Mouse (Mus musculus) stomach, embryonic 16.5 days (tissue): ENCODE measurements around the gene 1700020A23Rik. TPM values are rescaled to one million over a fixed set of nuclear protein-coding genes. Genes with fewer than 3 reads are reported as not detected.
A peak's percentile ranks its signal among the peaks of the same experiment; 100 is the strongest.

Experiments
- ATAC-seq: fragments of 200-750 bp; cut with Nextera tagmentation; 2 replicates; pipeline ENCODE4 v1.8.0; 2017; ENCODE audit warnings: moderate number of reproducible peaks, moderate TSS enrichment; ENCODE audit not compliant: insufficient read depth, low FRiP score
- H3K27ac ChIP-seq: fragments of 300-500 bp; sonication (generic); 2 replicates; pipeline ENCODE4 v1.5.1; 2014; ENCODE audit warnings: low read length
- H3K27me3 ChIP-seq: fragments of 300-500 bp; sonication (generic); 2 replicates; pipeline ENCODE4 v1.6.1; 2014; ENCODE audit warnings: low read length, control low read depth, mixed read lengths; ENCODE audit not compliant: control insufficient read depth, insufficient read depth
- H3K36me3 ChIP-seq: fragments of 300-500 bp; sonication (generic); 2 replicates; pipeline ENCODE4 v1.6.1; 2014; ENCODE audit warnings: low read length; ENCODE audit not compliant: control insufficient read depth, insufficient read depth
- H3K4me1 ChIP-seq: fragments of 300-500 bp; sonication (generic); 2 replicates; pipeline ENCODE4 v1.6.1; 2014; ENCODE audit warnings: low read length, control low read depth, mixed read lengths; ENCODE audit not compliant: control insufficient read depth, insufficient read depth
- H3K4me2 ChIP-seq: fragments of 300-500 bp; sonication (generic); 2 replicates; pipeline ENCODE4 v1.6.1; 2014; ENCODE audit warnings: low read depth, low read length, mixed read lengths
- H3K4me3 ChIP-seq: fragments of 300-500 bp; sonication (generic); replicated peaks from 2 replicates; pipeline ENCODE4 v1.5.1; 2014; ENCODE audit warnings: mild to moderate bottlenecking, low read length
- H3K9ac ChIP-seq: fragments of 300-500 bp; sonication (generic); 2 replicates; pipeline ENCODE4 v1.6.1; 2014; ENCODE audit warnings: low read length
- H3K9me3 ChIP-seq: fragments of 300-500 bp; sonication (generic); replicated peaks from 2 replicates; pipeline ENCODE4 v1.6.1; 2016; ENCODE audit warnings: low read length, control low read depth; ENCODE audit not compliant: control insufficient read depth
- WGBS: fragments of 180-500 bp; shearing (Covaris S2); extraction: QIAGEN DNeasy Blood & Tissue Kit; methylation state at CpG from one replicate; pipeline ENCODE4 v1.1.7; 2014; 5-methylcytosine and 5-hydroxymethylcytosine counted together
- polyA plus RNA-seq: library from polyadenylated mRNA; unstranded; fragments of >200 nt; fragmentation: Nextera tagmentation; extraction: Ambion mirVana; gene quantifications from 2 replicates; pipeline ENCODE4 v1.2.1, GENCODE M21; 2015

The 1700020A23Rik gene
- polyA plus RNA-seq, 1 experiment from 2014 or later, result not detected

- H3K4me1 ChIP-seq, result no peaks in the 10 kb centered on the region
- H3K9ac ChIP-seq, result no peak overlapping the region
- WGBS, result 60% methylated on average over 6 of the region's 6 CpGs
- H3K4me3 ChIP-seq, result no peak overlapping the region
- no peaks in the 10 kb centered on the region for H3K27me3 ChIP-seq
- no peak overlapping the region for H3K27ac ChIP-seq
- no peaks in the 10 kb centered on the region for H3K9me3 ChIP-seq
- ATAC-seq, result no peak
- no peak overlapping the region for H3K4me2 ChIP-seq
- no peaks in the 10 kb centered on the region for H3K36me3 ChIP-seq
Observed at GRCm38 (mm10) chr2:130383895-130384294, 21.2 kb upstream of the 1700020A23Rik start.

DNA sequence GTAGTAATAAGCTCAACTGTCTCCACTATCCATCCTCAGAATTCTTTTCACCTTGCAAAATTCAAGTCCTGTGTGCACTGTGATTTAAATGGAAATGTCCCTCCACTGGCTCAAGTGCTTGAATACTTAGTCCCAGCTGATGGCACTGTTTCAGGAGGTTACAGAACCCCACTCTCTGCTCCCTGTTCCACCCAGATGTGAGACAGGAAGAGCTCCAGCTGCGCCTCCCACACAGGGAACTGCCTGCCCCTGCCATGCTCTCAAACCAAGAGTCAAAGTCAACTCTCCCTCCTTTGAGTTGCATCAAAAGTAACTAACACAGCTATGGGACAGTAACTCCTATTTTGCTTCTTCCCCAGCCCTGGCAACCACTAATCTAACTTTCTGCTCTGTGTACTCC, 18.8 kb upstream of the 1700020A23Rik start:
- no peaks in the 10 kb centered on the region for H3K36me3 ChIP-seq
- no peak for ATAC-seq
- no peaks in the 10 kb centered on the region for H3K9me3 ChIP-seq
- no peak overlapping the region for H3K4me3 ChIP-seq
- 43% methylated on average over 1 of the region's 1 CpGs for WGBS
- no peaks in the 10 kb centered on the region for H3K27me3 ChIP-seq
- H3K4me2 ChIP-seq, result no peak overlapping the region
- H3K9ac ChIP-seq, result no peak overlapping the region
- no peak overlapping the region for H3K27ac ChIP-seq
- no peaks in the 10 kb centered on the region for H3K4me1 ChIP-seq

- H3K4me3 ChIP-seq, result no peak overlapping the region
- WGBS, result 87% methylated on average over 2 of the region's 2 CpGs
- no peaks in the 10 kb centered on the region for H3K4me1 ChIP-seq
- no peaks in the 10 kb centered on the region for H3K36me3 ChIP-seq
- H3K27ac ChIP-seq, result no peak overlapping the region
- no peak overlapping the region for H3K4me2 ChIP-seq
- no peaks in the 10 kb centered on the region for H3K9me3 ChIP-seq
- no peak overlapping the region for H3K9ac ChIP-seq
- no peak for ATAC-seq
- no peaks in the 10 kb centered on the region for H3K27me3 ChIP-seq
Observed at GRCm38 (mm10) chr2:130388796-130389195, 16.3 kb upstream of the 1700020A23Rik start.

DNA sequence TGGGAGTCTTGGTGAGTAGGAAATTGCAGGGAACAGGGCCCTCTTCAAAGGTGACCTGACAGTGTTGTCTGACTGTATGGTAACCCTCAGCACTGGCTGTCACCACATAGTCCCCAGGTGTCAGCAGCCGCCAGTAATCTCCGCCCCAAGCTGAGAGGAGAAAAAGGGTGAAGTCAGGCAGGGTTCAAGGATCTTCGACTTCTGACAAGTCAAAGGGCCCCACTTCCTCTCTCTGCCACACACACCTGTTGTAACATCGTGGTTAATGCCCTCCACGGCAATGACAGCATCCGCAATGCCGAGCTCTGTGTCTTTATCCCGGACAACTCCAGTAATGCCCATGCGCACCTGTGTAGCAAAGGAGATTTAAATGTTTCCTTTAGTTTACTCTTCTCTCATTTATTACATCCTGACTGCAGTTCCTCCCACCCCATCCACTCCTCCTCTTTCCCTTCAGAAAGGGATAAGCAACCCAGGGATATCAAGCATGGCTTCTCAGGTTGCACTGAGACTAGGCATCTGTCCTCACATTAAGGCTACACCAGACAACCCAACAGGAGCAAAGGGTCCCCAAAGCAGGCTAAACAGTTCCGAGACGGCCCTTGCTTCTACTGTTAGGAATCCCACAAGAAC, 13.9 kb upstream of the 1700020A23Rik start:
- H3K36me3 ChIP-seq, result no peaks in the 10 kb centered on the region
- H3K27ac ChIP-seq, result no peak overlapping the region
- WGBS, result 76% methylated on average over 11 of the region's 11 CpGs
- no peak overlapping the region for H3K9ac ChIP-seq
- H3K4me1 ChIP-seq, result no peaks in the 10 kb centered on the region
- no peaks in the 10 kb centered on the region for H3K27me3 ChIP-seq
- no peak overlapping the region for H3K4me3 ChIP-seq
- H3K9me3 ChIP-seq, result no peaks in the 10 kb centered on the region
- ATAC-seq, result no peak
- H3K4me2 ChIP-seq, result no peak overlapping the region

DNA sequence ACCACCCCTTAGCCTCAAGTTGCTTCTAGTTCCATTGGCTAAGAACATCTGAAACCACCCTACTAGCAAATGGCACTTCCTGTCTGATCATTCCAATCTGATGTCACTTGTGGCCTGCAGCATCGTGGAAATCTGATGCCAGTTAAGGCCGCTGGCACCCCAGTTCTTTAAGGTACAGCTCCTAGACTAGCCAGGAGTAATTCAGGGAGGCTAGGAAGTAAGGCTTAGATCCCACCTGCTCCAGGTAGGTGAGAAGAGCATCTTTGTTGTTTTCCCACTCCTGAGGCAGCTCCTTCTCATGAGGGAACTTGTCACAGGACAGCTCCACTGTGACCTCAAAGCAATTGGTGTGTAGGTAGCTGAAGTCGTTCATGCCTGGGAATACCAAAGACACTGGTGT, 12.2 kb upstream of the 1700020A23Rik start:
- WGBS, result 83% methylated on average over 3 of the region's 3 CpGs
- peaks cover 15% of the 10 kb centered on the region for H3K4me1 ChIP-seq

DNA sequence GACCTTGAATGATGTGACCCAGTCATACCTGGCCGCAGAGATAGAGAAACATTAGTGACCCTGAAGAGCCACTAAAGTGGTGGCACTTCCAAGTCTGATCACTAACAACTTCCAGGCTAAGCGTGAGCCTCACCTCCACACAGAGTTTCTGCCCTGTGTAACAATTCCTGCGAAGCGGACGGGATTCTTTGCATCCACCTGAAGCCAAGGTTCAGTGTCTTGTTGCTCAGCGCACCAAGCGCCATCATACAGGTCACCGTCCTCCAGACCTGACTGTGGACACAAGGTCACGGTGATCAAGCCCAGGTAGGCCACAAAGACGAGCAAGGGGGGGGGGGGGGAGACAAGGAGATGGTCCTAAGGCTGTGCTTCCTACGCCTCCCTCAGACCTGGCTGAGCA, 9.4 kb upstream of the 1700020A23Rik start:
- Histone ChIP-seq H3K9ac (no peak overlapping the region), H3K27ac (no peak overlapping the region), H3K9me3 (no peaks in the 10 kb centered on the region), H3K4me1 (peaks cover 19% of the 10 kb centered on the region), H3K27me3 (no peaks in the 10 kb centered on the region), H3K36me3 (no peaks in the 10 kb centered on the region), H3K4me2 (no peak overlapping the region), H3K4me3 (no peak overlapping the region)
- no peak for ATAC-seq
- 92% methylated on average over 11 of the region's 11 CpGs for WGBS

More for the DNA sequence above, 12.2 kb upstream of the 1700020A23Rik start:
- Histone ChIP-seq H3K27ac (no peak overlapping the region), H3K9me3 (no peaks in the 10 kb centered on the region), H3K4me2 (no peak overlapping the region), H3K36me3 (no peaks in the 10 kb centered on the region), H3K27me3 (no peaks in the 10 kb centered on the region), H3K9ac (no peak overlapping the region), H3K4me3 (no peak overlapping the region)
- no peak for ATAC-seq

DNA sequence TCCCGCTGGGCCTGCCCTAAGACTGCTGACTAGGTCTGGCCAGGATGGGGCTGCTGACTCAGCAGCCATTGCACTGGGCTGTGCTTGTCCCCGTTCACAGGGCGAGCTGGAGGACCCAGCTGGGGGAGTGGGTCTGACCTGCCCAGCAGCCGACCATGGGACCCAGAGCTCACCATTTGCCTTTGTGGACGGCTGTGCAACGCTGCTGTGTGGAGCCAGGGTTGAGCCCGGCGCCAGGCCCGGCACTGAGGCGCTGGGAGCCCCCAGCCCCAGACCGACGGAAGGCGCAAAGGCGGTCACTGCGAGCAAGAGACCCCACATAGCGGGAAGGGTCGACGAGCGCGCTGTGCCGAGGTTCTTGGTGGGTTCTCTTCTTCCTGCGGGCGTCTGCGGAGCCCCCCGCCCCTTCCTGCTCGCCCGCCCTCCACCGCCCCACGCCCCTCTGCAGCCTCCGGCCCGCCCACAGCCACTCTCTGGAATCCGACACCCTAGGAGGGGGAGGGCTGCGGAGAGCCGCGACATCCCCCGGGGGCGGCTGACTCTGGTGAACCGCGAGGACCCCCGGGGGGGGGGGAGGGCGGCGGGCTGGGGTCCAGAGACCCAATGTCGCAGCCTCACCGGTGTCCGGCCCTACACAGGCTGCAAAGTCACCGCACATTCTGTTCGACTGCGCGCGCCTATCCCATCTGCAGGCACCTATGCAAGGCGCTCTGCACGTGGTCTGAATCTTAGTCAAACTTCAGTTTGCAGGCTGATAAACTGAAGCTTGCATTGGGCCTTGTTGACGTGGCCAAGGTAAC, 7.7 kb upstream of the 1700020A23Rik start, which contains the start of gene Cpxm1:
TSS of gene Cpxm1 (minus strand) at position 389 of the 800 bp plus-strand sequence.
- peak; percentile 84 for ATAC-seq
- 2% methylated on average over 47 of the region's 53 CpGs for WGBS
- Histone ChIP-seq H3K4me3 (peak within 1 kb of the TSS; percentile 65), H3K27ac (peak within 1 kb of the TSS; percentile 26; the same call in 1 of the 2 replicates), H3K9me3 (no peaks in the 10 kb centered on the region), H3K4me2 (peak within 1 kb of the TSS; percentile 95), H3K27me3 (no peaks in the 10 kb centered on the region), H3K4me1 (peaks cover 19% of the 10 kb centered on the region), H3K36me3 (no peaks in the 10 kb centered on the region), H3K9ac (peak within 1 kb of the TSS; percentile 80)

GRCm38 (mm10) chr2:130398091-130398490, 7.0 kb upstream of the 1700020A23Rik start:
- peaks cover 19% of the 10 kb centered on the region for H3K4me1 ChIP-seq
- no peaks in the 10 kb centered on the region for H3K36me3 ChIP-seq
- peak overlapping the region; percentile 95 for H3K4me2 ChIP-seq
- no peak overlapping the region for H3K27ac ChIP-seq
- peak overlapping the region; percentile 80 for H3K9ac ChIP-seq
- 19% methylated on average over 14 of the region's 14 CpGs for WGBS
- no peak for ATAC-seq
- peak overlapping the region; percentile 65 for H3K4me3 ChIP-seq
- no peaks in the 10 kb centered on the region for H3K9me3 ChIP-seq
- no peaks in the 10 kb centered on the region for H3K27me3 ChIP-seq

DNA sequence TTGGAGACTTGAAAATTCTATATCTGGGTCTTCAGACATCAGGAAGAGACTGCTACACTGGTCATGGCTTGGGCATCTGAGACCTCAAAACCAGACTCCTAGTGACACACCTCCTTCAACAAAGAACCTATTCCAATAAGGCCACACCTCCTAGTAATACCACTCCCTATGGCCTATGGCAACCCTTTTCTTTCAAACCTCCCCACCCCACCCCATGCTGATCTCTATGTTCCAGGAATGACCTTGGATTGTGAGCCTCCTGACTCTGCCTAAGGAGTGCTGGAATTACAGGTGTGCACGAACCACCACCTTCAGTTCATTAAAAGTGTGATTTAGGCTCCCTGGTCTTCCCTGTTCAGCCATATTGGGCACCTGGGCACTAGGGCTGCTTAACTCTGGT, 5.0 kb upstream of the 1700020A23Rik start:
- 83% methylated on average over 1 of the region's 1 CpGs for WGBS
- no peak overlapping the region for H3K27ac ChIP-seq
- H3K9me3 ChIP-seq, result no peaks in the 10 kb centered on the region
- no peak for ATAC-seq
- H3K27me3 ChIP-seq, result no peaks in the 10 kb centered on the region
- H3K9ac ChIP-seq, result no peak overlapping the region
- no peaks in the 10 kb centered on the region for H3K36me3 ChIP-seq
- H3K4me1 ChIP-seq, result peaks cover 19% of the 10 kb centered on the region
- no peak overlapping the region for H3K4me3 ChIP-seq
- no peak overlapping the region for H3K4me2 ChIP-seq
